9 mouse cellular contexts compared by ENCODE assay signal in the genomic region with DNA sequence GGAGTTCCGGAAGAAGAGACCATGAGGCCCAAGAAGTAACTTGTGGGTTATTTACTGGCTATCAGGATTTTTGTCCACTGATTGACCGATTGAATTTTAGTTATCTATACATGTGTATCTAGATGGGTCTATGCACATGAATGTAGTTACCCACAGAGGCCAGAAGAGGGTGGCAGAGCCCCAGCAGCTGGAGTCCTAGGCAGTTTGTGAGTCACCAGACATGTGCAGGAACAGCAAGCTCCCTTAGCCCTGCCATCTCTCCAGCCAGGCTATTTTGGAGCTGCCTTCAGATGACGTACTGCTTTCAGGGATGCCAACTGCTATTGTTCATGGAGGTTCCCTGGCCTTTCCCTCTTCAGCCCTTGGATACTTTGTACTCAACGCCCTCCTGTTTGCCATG. TPM values are rescaled to one million over a fixed set of nuclear protein-coding genes. Genes with fewer than 3 reads are reported as not detected.
DNase-seq lines count a peak whose midpoint lies in the region; ATAC-seq lines count a peak whose summit lies in the region.
"Had no signal": no experiment of that assay in that cellular context is flagged by ENCODE, and none has a peak within 500 bp of the region (broad histone marks: within the 10 kb centered on the region; RNA-seq: fewer than 3 reads in every experiment).

No protein-coding gene starts in this region.

- H3K9me3 ChIP-seq in heart, embryonic 15.5 days (replicated peaks), result no peaks in the 10 kb centered on the region
- no peaks in the 10 kb centered on the region for H3K9me3 ChIP-seq in heart, embryonic 11.5 days (replicated peaks; ENCODE audit: control insufficient read depth, low read length)
- H3K9me3 ChIP-seq in embryonic facial prominence, embryonic 11.5 days (replicated peaks; ENCODE audit: control insufficient read depth, low read length), result no peaks in the 10 kb centered on the region
- H3K9me3 ChIP-seq in forebrain, embryonic 16.5 days (ENCODE audit: control insufficient read depth, low read length), result no peaks in the 10 kb centered on the region

- peaks cover 8% of the 10 kb centered on the region; the same call in 1 of the 2 replicates for H3K27me3 ChIP-seq in heart, embryonic 15.5 days
- H3K27me3 ChIP-seq in heart, embryonic 11.5 days (ENCODE audit: control insufficient read depth, insufficient read depth, low read length), result peaks cover 11% of the 10 kb centered on the region
- no peaks in the 10 kb centered on the region for H3K27me3 ChIP-seq in embryonic facial prominence, embryonic 11.5 days (ENCODE audit: control insufficient read depth, insufficient read depth, low read length)
- peaks cover 7% of the 10 kb centered on the region; the same call in 1 of the 2 replicates for H3K27me3 ChIP-seq in forebrain, embryonic 16.5 days (replicated peaks; ENCODE audit: control insufficient read depth, insufficient read depth, low read length)

- no peak overlapping the region for H3K4me3 ChIP-seq in heart, embryonic 15.5 days
- no peak overlapping the region for H3K4me3 ChIP-seq in heart, embryonic 11.5 days (ENCODE audit: low read depth, low read length)
- no peak overlapping the region for H3K4me3 ChIP-seq in embryonic facial prominence, embryonic 11.5 days (ENCODE audit: low read depth, low read length)
- H3K4me3 ChIP-seq in forebrain, embryonic 16.5 days (replicated peaks; ENCODE audit: low read length), result no peak overlapping the region

- ATAC-seq in heart, embryonic 15.5 days (replicated peaks; ENCODE audit: insufficient number of reproducible peaks, insufficient read depth, low FRiP score, low read depth), result peak; percentile 51; the same call in 1 of the 2 replicates
- no peak for ATAC-seq in heart, embryonic 11.5 days (replicated peaks; ENCODE audit: insufficient number of reproducible peaks, low FRiP score, low TSS enrichment)
- no peak for ATAC-seq in embryonic facial prominence, embryonic 11.5 days (replicated peaks; ENCODE audit: insufficient number of reproducible peaks, low FRiP score, low TSS enrichment, low read depth)
- no peak for ATAC-seq in forebrain, embryonic 16.5 days

- no peak overlapping the region for H3K4me2 ChIP-seq in heart, embryonic 15.5 days
- H3K4me2 ChIP-seq in heart, embryonic 11.5 days, result no peak overlapping the region
- no peak overlapping the region for H3K4me2 ChIP-seq in embryonic facial prominence, embryonic 11.5 days (ENCODE audit: low read depth, low read length)
- H3K4me2 ChIP-seq in forebrain, embryonic 16.5 days (ENCODE audit: low read length), result no peak overlapping the region

- WGBS in heart, embryonic 15.5 days, result 79% methylated on average over 4 of the region's 4 CpGs
- WGBS in heart, embryonic 11.5 days (ENCODE audit: insufficient replicate concordance), result 75% methylated on average over 4 of the region's 4 CpGs
- 83% methylated on average over 4 of the region's 4 CpGs for WGBS in embryonic facial prominence, embryonic 11.5 days
- 92% methylated on average over 4 of the region's 4 CpGs for WGBS in forebrain, embryonic 16.5 days

- no peak overlapping the region for H3K9ac ChIP-seq in heart, embryonic 15.5 days
- no peak overlapping the region for H3K9ac ChIP-seq in heart, embryonic 11.5 days (ENCODE audit: low read depth, low read length)
- no peak overlapping the region for H3K9ac ChIP-seq in embryonic facial prominence, embryonic 11.5 days (replicated peaks; ENCODE audit: low read length)
- no peak overlapping the region for H3K9ac ChIP-seq in forebrain, embryonic 16.5 days (replicated peaks; ENCODE audit: low read depth, low read length)

- DNase-seq in thymus, postnatal 25 days, result peak; percentile 18
- no peak for DNase-seq in thymus, postnatal 36 days
- peak; percentile 56 for DNase-seq in embryonic facial prominence, embryonic 11.5 days (ENCODE audit: low spot score)
- peak; percentile 51 for DNase-seq in thymus, postnatal 4 days
- DNase-seq in right cerebral cortex, postnatal 25 days, result no peak

- no peak overlapping the region for H3K27ac ChIP-seq in heart, embryonic 15.5 days
- H3K27ac ChIP-seq in heart, embryonic 11.5 days (ENCODE audit: low read depth, low read length), result no peak overlapping the region
- no peak overlapping the region for H3K27ac ChIP-seq in embryonic facial prominence, embryonic 11.5 days (replicated peaks; ENCODE audit: low read depth, low read length)
- H3K27ac ChIP-seq in forebrain, embryonic 16.5 days (ENCODE audit: low read length), result no peak overlapping the region

- H3K4me1 ChIP-seq in heart, embryonic 15.5 days (replicated peaks), result peaks cover 3% of the 10 kb centered on the region
- H3K4me1 ChIP-seq in heart, embryonic 11.5 days (ENCODE audit: control insufficient read depth, insufficient read depth, low read length), result peaks cover 4% of the 10 kb centered on the region; the same call in 1 of the 2 replicates
- peaks cover 10% of the 10 kb centered on the region for H3K4me1 ChIP-seq in embryonic facial prominence, embryonic 11.5 days (ENCODE audit: control insufficient read depth, insufficient read depth, low read length)
- 0 out of 2 replicates have a peak, but pooled peaks cover 5% of the 10 kb centered on the region for H3K4me1 ChIP-seq in forebrain, embryonic 16.5 days (replicated peaks; ENCODE audit: control insufficient read depth, insufficient read depth, low read length)

- no peaks in the 10 kb centered on the region for H3K36me3 ChIP-seq in heart, embryonic 15.5 days
- H3K36me3 ChIP-seq in heart, embryonic 11.5 days (ENCODE audit: control insufficient read depth, insufficient read depth, low read length), result no peaks in the 10 kb centered on the region
- no peaks in the 10 kb centered on the region for H3K36me3 ChIP-seq in embryonic facial prominence, embryonic 11.5 days (replicated peaks; ENCODE audit: control insufficient read depth, insufficient read depth, low read depth, low read length)
- H3K36me3 ChIP-seq in forebrain, embryonic 16.5 days (ENCODE audit: control insufficient read depth, insufficient read depth), result no peaks in the 10 kb centered on the region

RNA-seq across cellular contexts. Expression of a gene that starts 5.3 kb away (rescaled TPM):
- 0.46 and 0.53 TPM in 2 replicates for polyA plus RNA-seq in heart, embryonic 15.5 days (2015; fragmentation: Nextera tagmentation; extraction: Ambion mirVana)
- polyA plus RNA-seq in heart, embryonic 11.5 days (2014; fragmentation: Nextera tagmentation; extraction: Ambion mirVana), result 0.31 and 0.56 TPM in 2 replicates
- polyA plus RNA-seq in embryonic facial prominence, embryonic 11.5 days (2014; fragmentation: Nextera tagmentation; extraction: Ambion mirVana), result 0.69 and 1.5 TPM in 2 replicates
- polyA plus RNA-seq in forebrain, embryonic 16.5 days (2015; fragmentation: Nextera tagmentation; extraction: Ambion mirVana), result 0.47 and 0.57 TPM in 2 replicates

RNA-seq across cellular contexts. Expression of a gene that starts 14.3 kb away (rescaled TPM):
- 16.6 and 25.2 TPM in 2 replicates for polyA plus RNA-seq in heart, embryonic 15.5 days (2015; fragmentation: Nextera tagmentation; extraction: Ambion mirVana)
- polyA plus RNA-seq in heart, embryonic 11.5 days (2014; fragmentation: Nextera tagmentation; extraction: Ambion mirVana), result 18.0 and 18.2 TPM in 2 replicates
- polyA plus RNA-seq in embryonic facial prominence, embryonic 11.5 days (2014; fragmentation: Nextera tagmentation; extraction: Ambion mirVana), result 20.1 and 21.5 TPM in 2 replicates
- polyA plus RNA-seq in forebrain, embryonic 16.5 days (2015; fragmentation: Nextera tagmentation; extraction: Ambion mirVana), result 12.9 and 13.0 TPM in 2 replicates

RNA-seq across cellular contexts. Expression of a gene that starts 49.3 kb away (rescaled TPM):
- polyA plus RNA-seq in heart, embryonic 15.5 days (2015; fragmentation: Nextera tagmentation; extraction: Ambion mirVana), result 0.62 and 3.0 TPM in 2 replicates
- polyA plus RNA-seq in heart, embryonic 11.5 days (2014; fragmentation: Nextera tagmentation; extraction: Ambion mirVana), result 0.50 TPM in 1 of 2 replicates, not detected in the other
- polyA plus RNA-seq in embryonic facial prominence, embryonic 11.5 days (2014; fragmentation: Nextera tagmentation; extraction: Ambion mirVana), result 1.1 and 1.3 TPM in 2 replicates
- polyA plus RNA-seq in forebrain, embryonic 16.5 days (2015; fragmentation: Nextera tagmentation; extraction: Ambion mirVana), result 1.3 and 1.7 TPM in 2 replicates

RNA-seq across cellular contexts. Expression of a gene that starts 51.4 kb away (rescaled TPM):
- polyA plus RNA-seq in heart, embryonic 15.5 days (2015; fragmentation: Nextera tagmentation; extraction: Ambion mirVana), result not detected in 2 replicates
- polyA plus RNA-seq in heart, embryonic 11.5 days (2014; fragmentation: Nextera tagmentation; extraction: Ambion mirVana), result not detected in 2 replicates
- polyA plus RNA-seq in embryonic facial prominence, embryonic 11.5 days (2014; fragmentation: Nextera tagmentation; extraction: Ambion mirVana), result not detected in 2 replicates
- not detected in 2 replicates for polyA plus RNA-seq in forebrain, embryonic 16.5 days (2015; fragmentation: Nextera tagmentation; extraction: Ambion mirVana)
- polyA plus RNA-seq: large intestine, adult 2 months had no signal

RNA-seq across cellular contexts. Expression of a gene that starts 55.0 kb away (rescaled TPM):
- polyA plus RNA-seq in heart, embryonic 15.5 days (2015; fragmentation: Nextera tagmentation; extraction: Ambion mirVana), result 8.7 and 12.4 TPM in 2 replicates
- polyA plus RNA-seq in heart, embryonic 11.5 days (2014; fragmentation: Nextera tagmentation; extraction: Ambion mirVana), result 12.3 and 13.5 TPM in 2 replicates
- 15.5 and 19.2 TPM in 2 replicates for polyA plus RNA-seq in embryonic facial prominence, embryonic 11.5 days (2014; fragmentation: Nextera tagmentation; extraction: Ambion mirVana)
- 1.5 and 2.8 TPM in 2 replicates for polyA plus RNA-seq in forebrain, embryonic 16.5 days (2015; fragmentation: Nextera tagmentation; extraction: Ambion mirVana)

Comparison
In these comparisons a context has a peak if more than half of its experiments do, and no peak if none do; other contexts are left out.
1. DNase-seq: peak in thymus, postnatal 25 days (single experiment), embryonic facial prominence, embryonic 11.5 days (single experiment) and thymus, postnatal 4 days (single experiment); none in thymus, postnatal 36 days (0 of 2) and right cerebral cortex, postnatal 25 days (single experiment).